8 mouse cellular contexts compared by ENCODE assay signal in genomic region chr11:98586087-98586891, GRCm38 (mm10). TPM values are rescaled to one million over a fixed set of nuclear protein-coding genes. Genes with fewer than 3 reads are reported as not detected.
DNase-seq lines count a peak whose midpoint lies in the region; ATAC-seq and TF ChIP-seq lines count a peak whose summit lies in the region.

No protein-coding gene starts in this region.

- WGBS in embryonic facial prominence, embryonic 13.5 days, result 2% methylated on average over 22 of the region's 22 CpGs
- 2% methylated on average over 22 of the region's 22 CpGs for WGBS in hindbrain, embryonic 10.5 days
- 2% methylated on average over 22 of the region's 22 CpGs for WGBS in limb, embryonic 14.5 days
- WGBS in small intestine, adult 2 months, result 3% methylated on average over 22 of the region's 22 CpGs

- no peaks in the 10 kb centered on the region for H3K27me3 ChIP-seq in embryonic facial prominence, embryonic 13.5 days
- H3K27me3 ChIP-seq in hindbrain, embryonic 10.5 days (ENCODE audit: insufficient read depth, poor library complexity, severe bottlenecking), result peaks cover 3% of the 10 kb centered on the region; the same call in 1 of the 2 replicates
- no peaks in the 10 kb centered on the region for H3K27me3 ChIP-seq in limb, embryonic 14.5 days (ENCODE audit: control insufficient read depth, insufficient read depth, low read length)
- no peaks in the 10 kb centered on the region for H3K27me3 ChIP-seq in small intestine, adult 2 months (ENCODE audit: control insufficient read depth, insufficient read depth, low read length)

- no peaks in the 10 kb centered on the region for H3K9me3 ChIP-seq in embryonic facial prominence, embryonic 13.5 days
- H3K9me3 ChIP-seq in hindbrain, embryonic 10.5 days, result no peaks in the 10 kb centered on the region
- H3K9me3 ChIP-seq in limb, embryonic 14.5 days (ENCODE audit: control insufficient read depth, low read length), result no peaks in the 10 kb centered on the region

- peaks cover 29% of the 10 kb centered on the region for H3K36me3 ChIP-seq in embryonic facial prominence, embryonic 13.5 days
- peaks cover 31% of the 10 kb centered on the region for H3K36me3 ChIP-seq in hindbrain, embryonic 10.5 days
- H3K36me3 ChIP-seq in limb, embryonic 14.5 days (ENCODE audit: control insufficient read depth, insufficient read depth, low read length), result peaks cover 23% of the 10 kb centered on the region
- H3K36me3 ChIP-seq in small intestine, adult 2 months (ENCODE audit: control insufficient read depth, insufficient read depth, low read length), result peaks cover 22% of the 10 kb centered on the region

- ATAC-seq in embryonic facial prominence, embryonic 13.5 days (ENCODE audit: insufficient number of reproducible peaks, insufficient read depth, low FRiP score, low TSS enrichment, low read depth), result no peak
- peak; percentile 27 for ATAC-seq in limb, embryonic 14.5 days (ENCODE audit: low FRiP score, low read depth)

- peak overlapping the region; percentile 88 for H3K4me2 ChIP-seq in embryonic facial prominence, embryonic 13.5 days
- peak overlapping the region; percentile 68 for H3K4me2 ChIP-seq in limb, embryonic 14.5 days (replicated peaks; ENCODE audit: low read depth, low read length, severe bottlenecking)

- peak; percentile 62 for DNase-seq in cerebellum, adult 9-11 months
- no peak for DNase-seq in cerebellum, postnatal 36 days
- peak; percentile 29 for DNase-seq in 416B (ENCODE audit: low read depth)
- no peak for DNase-seq in hindbrain, embryonic 10.5 days (ENCODE audit: low spot score)
- no peak for DNase-seq in limb, embryonic 14.5 days (ENCODE audit: low spot score)
- no peak for DNase-seq in retina, postnatal 1 day

- no peak for TF ChIP-seq CTCF in small intestine, adult 2 months (IDR thresholded peaks at IDR 0.05; ENCODE audit: extremely low read depth, insufficient read length, insufficient replicate concordance, low read depth, low read length)

- H3K4me1 ChIP-seq in embryonic facial prominence, embryonic 13.5 days, result peaks cover 33% of the 10 kb centered on the region
- H3K4me1 ChIP-seq in hindbrain, embryonic 10.5 days (replicated peaks), result peaks cover 55% of the 10 kb centered on the region
- H3K4me1 ChIP-seq in limb, embryonic 14.5 days (ENCODE audit: control insufficient read depth, insufficient read depth, low read length), result peaks cover 20% of the 10 kb centered on the region
- peaks cover 29% of the 10 kb centered on the region for H3K4me1 ChIP-seq in small intestine, adult 2 months (ENCODE audit: control insufficient read depth, insufficient read depth, insufficient read length, low read length)

- no peak for TF ChIP-seq POLR2A in limb, embryonic 14.5 days (IDR thresholded peaks at IDR 0.05; ENCODE audit: borderline replicate concordance, extremely low read depth, insufficient read depth, insufficient read length)
- TF ChIP-seq POLR2A in small intestine, adult 2 months (IDR thresholded peaks at IDR 0.05; ENCODE audit: low read depth, low read length), result no peak

- peak overlapping the region; percentile 86 for H3K4me3 ChIP-seq in embryonic facial prominence, embryonic 13.5 days
- peak overlapping the region; percentile 90 for H3K4me3 ChIP-seq in hindbrain, embryonic 10.5 days
- peak overlapping the region; percentile 73 for H3K4me3 ChIP-seq in limb, embryonic 14.5 days (replicated peaks; ENCODE audit: low read length)
- H3K4me3 ChIP-seq in small intestine, adult 2 months (ENCODE audit: low read depth, low read length), result peak overlapping the region; percentile 89

- peak overlapping the region; percentile 85 for H3K27ac ChIP-seq in embryonic facial prominence, embryonic 13.5 days
- peak overlapping the region; percentile 93 for H3K27ac ChIP-seq in hindbrain, embryonic 10.5 days
- peak overlapping the region; percentile 79 for H3K27ac ChIP-seq in limb, embryonic 14.5 days (replicated peaks; ENCODE audit: low read depth, low read length)
- no peak overlapping the region for H3K27ac ChIP-seq in small intestine, adult 2 months (ENCODE audit: insufficient read depth, low read depth, low read length)

- peak overlapping the region; percentile 90 for H3K9ac ChIP-seq in embryonic facial prominence, embryonic 13.5 days
- H3K9ac ChIP-seq in limb, embryonic 14.5 days (ENCODE audit: low read depth, low read length, severe bottlenecking), result peak overlapping the region; percentile 77

RNA-seq across cellular contexts. Expression of gene Ormdl3, which starts 0.9 kb away (rescaled TPM):
- 69.4 and 71.9 TPM in 2 replicates for polyA plus RNA-seq in embryonic facial prominence, embryonic 13.5 days (2015; fragmentation: Nextera tagmentation; extraction: Ambion mirVana)
- polyA plus RNA-seq in hindbrain, embryonic 10.5 days (2016; fragmentation: Nextera tagmentation; extraction: Ambion mirVana), result 59.4 and 66.2 TPM in 2 replicates
- 76.8 and 86.6 TPM in 2 replicates for polyA plus RNA-seq in limb, embryonic 14.5 days (2012; rRNA removed)
- polyA plus RNA-seq in limb, embryonic 14.5 days (2014; fragmentation: Nextera tagmentation; extraction: Ambion mirVana), result 12.9 and 13.7 TPM in 2 replicates
- polyA plus RNA-seq in small intestine, adult 2 months (2012; rRNA removed), result 46.3 and 105 TPM in 2 replicates

RNA-seq across cellular contexts. Expression of gene Lrrc3c, which starts 11.8 kb away (rescaled TPM):
- polyA plus RNA-seq in embryonic facial prominence, embryonic 13.5 days (2015; fragmentation: Nextera tagmentation; extraction: Ambion mirVana), result not detected in 2 replicates
- not detected in 2 replicates for polyA plus RNA-seq in hindbrain, embryonic 10.5 days (2016; fragmentation: Nextera tagmentation; extraction: Ambion mirVana)
- polyA plus RNA-seq in limb, embryonic 14.5 days (2012; rRNA removed), result not detected in 2 replicates
- polyA plus RNA-seq in limb, embryonic 14.5 days (2014; fragmentation: Nextera tagmentation; extraction: Ambion mirVana), result not detected in 2 replicates
- not detected in 2 replicates for polyA plus RNA-seq in small intestine, adult 2 months (2012; rRNA removed)

RNA-seq across cellular contexts. Expression of gene Zpbp2, which starts 35.4 kb away (rescaled TPM):
- polyA plus RNA-seq in embryonic facial prominence, embryonic 13.5 days (2015; fragmentation: Nextera tagmentation; extraction: Ambion mirVana), result not detected in 2 replicates
- 0.14 and 0.37 TPM in 2 replicates for polyA plus RNA-seq in hindbrain, embryonic 10.5 days (2016; fragmentation: Nextera tagmentation; extraction: Ambion mirVana)
- polyA plus RNA-seq in limb, embryonic 14.5 days (2012; rRNA removed), result 0.43 TPM in 1 of 2 replicates, not detected in the other
- 0.21 TPM in 1 of 2 replicates, not detected in the other for polyA plus RNA-seq in limb, embryonic 14.5 days (2014; fragmentation: Nextera tagmentation; extraction: Ambion mirVana)
- not detected in 2 replicates for polyA plus RNA-seq in small intestine, adult 2 months (2012; rRNA removed)

RNA-seq across cellular contexts. Expression of gene Gm12355, which starts 39.2 kb away (rescaled TPM):
- polyA plus RNA-seq in embryonic facial prominence, embryonic 13.5 days (2015; fragmentation: Nextera tagmentation; extraction: Ambion mirVana), result 0.80 and 4.0 TPM in 2 replicates
- 1.3 and 1.4 TPM in 2 replicates for polyA plus RNA-seq in hindbrain, embryonic 10.5 days (2016; fragmentation: Nextera tagmentation; extraction: Ambion mirVana)
- 0.12 and 0.31 TPM in 2 replicates for polyA plus RNA-seq in limb, embryonic 14.5 days (2012; rRNA removed)
- polyA plus RNA-seq in limb, embryonic 14.5 days (2014; fragmentation: Nextera tagmentation; extraction: Ambion mirVana), result 0.69 and 1.3 TPM in 2 replicates
- polyA plus RNA-seq in small intestine, adult 2 months (2012; rRNA removed), result not detected in 2 replicates

RNA-seq across cellular contexts. Expression of gene Gsdma3, which starts 39.9 kb away (rescaled TPM):
- polyA plus RNA-seq in embryonic facial prominence, embryonic 13.5 days (2015; fragmentation: Nextera tagmentation; extraction: Ambion mirVana), result not detected in 2 replicates
- not detected in 2 replicates for polyA plus RNA-seq in hindbrain, embryonic 10.5 days (2016; fragmentation: Nextera tagmentation; extraction: Ambion mirVana)
- not detected in 2 replicates for polyA plus RNA-seq in limb, embryonic 14.5 days (2012; rRNA removed)
- polyA plus RNA-seq in limb, embryonic 14.5 days (2014; fragmentation: Nextera tagmentation; extraction: Ambion mirVana), result not detected in 2 replicates
- not detected in 2 replicates for polyA plus RNA-seq in small intestine, adult 2 months (2012; rRNA removed)

Comparison
In these comparisons a context has a peak if more than half of its experiments do, and no peak if none do; other contexts are left out.
1. DNase-seq: peak in cerebellum, adult 9-11 months (single experiment) and 416B (single experiment); none in cerebellum, postnatal 36 days (0 of 2), hindbrain, embryonic 10.5 days (single experiment), limb, embryonic 14.5 days (single experiment) and retina, postnatal 1 day (single experiment).
2. Peak in every context shown above with its lines, with median percentiles within 50 percentile points of each other: H3K4me3 ChIP-seq.